Mouse (Mus musculus) lung, adult 2 months (tissue): ENCODE data around the gene Pheta1.

Source experiments
- CTCF ChIP-seq: fragments of 200-500 bp; IDR thresholded peaks from 2 replicates; pipeline ENCODE4 v1.5.1; 2011; ENCODE audit warnings: mild to moderate bottlenecking, low read length, control low read depth; ENCODE audit not compliant: insufficient read depth
- POLR2A ChIP-seq: fragments of 200-500 bp; IDR thresholded peaks from 2 replicates; pipeline ENCODE4 v1.6.1; 2011; ENCODE audit warnings: low read depth, mild to moderate bottlenecking, control low read depth, low read length, borderline replicate concordance; ENCODE audit errors: extremely low read depth

- TF ChIP-seq CTCF (no peak), POLR2A (no peak)
Observed at GRCm38 (mm10) chr5:121810331-121811151, 38.2 kb upstream of the Pheta1 start.
